Mouse (Mus musculus) G1E (cell line): ENCODE data around the gene Ccl3. TPM values are rescaled to one million over a fixed set of nuclear protein-coding genes. Genes with fewer than 3 reads are reported as not detected.

Experiments
- ATAC-seq: 2 replicates; pipeline ENCODE4 v1.8.0; 2016; ENCODE audit warnings: mild to moderate bottlenecking; ENCODE audit not compliant: insufficient number of reproducible peaks, poor library complexity, low FRiP score, severe bottlenecking; ENCODE audit errors: extremely low read depth
- DNase-seq: peaks from one replicate; pipeline ENCODE4 v3.0.0; 2012; ENCODE audit warnings: low spot score
- H3K27me3 ChIP-seq: 2 replicates; pipeline ENCODE4 v1.6.1; 2012; ENCODE audit warnings: mild to moderate bottlenecking, low read length, inconsistent platforms; ENCODE audit not compliant: insufficient read depth
- H3K36me3 ChIP-seq: replicated peaks from 2 replicates; pipeline ENCODE3; 2012; ENCODE audit warnings: mild to moderate bottlenecking, inconsistent platforms
- H3K4me1 ChIP-seq: 2 replicates; pipeline ENCODE4 v1.6.1; 2012; ENCODE audit warnings: low read depth, low read length, inconsistent platforms, mixed read lengths; ENCODE audit not compliant: insufficient read depth
- H3K4me3 ChIP-seq: 2 replicates; pipeline ENCODE4 v1.5.1; 2012; ENCODE audit warnings: low read depth, mild to moderate bottlenecking, inconsistent platforms, low read length, moderate library complexity, mixed read lengths
- H3K9me3 ChIP-seq: replicated peaks from 2 replicates; pipeline ENCODE4 v1.6.1; 2012; ENCODE audit warnings: inconsistent platforms
- GATA2 ChIP-seq: IDR thresholded peaks from 2 replicates; pipeline ENCODE4 v1.6.1; 2012; ENCODE audit warnings: low read depth, low read length, inconsistent platforms, borderline replicate concordance
- polyA plus RNA-seq: library from polyadenylated mRNA; stranded (reverse); fragments of >175 nt; gene quantifications from 2 replicates; pipeline ENCODE4 v1.2.3, GENCODE M21; 2012
- total RNA-seq, 2 experiments: library from RNA; stranded (forward) in 1 of 2; stranded (reverse) in 1 of 2; fragments of 200-1000 nt in 1 of 2; fragments of >200 nt in 1 of 2; fragmentation: Nextera tagmentation in 1 of 2; gene quantifications; 2 replicates each; pipeline ENCODE4 v1.2.3; 2014 to 2017

Gene Ccl3
- total and polyA plus RNA-seq, 3 experiments = 2.7 TPM; not detected in 2

DNA sequence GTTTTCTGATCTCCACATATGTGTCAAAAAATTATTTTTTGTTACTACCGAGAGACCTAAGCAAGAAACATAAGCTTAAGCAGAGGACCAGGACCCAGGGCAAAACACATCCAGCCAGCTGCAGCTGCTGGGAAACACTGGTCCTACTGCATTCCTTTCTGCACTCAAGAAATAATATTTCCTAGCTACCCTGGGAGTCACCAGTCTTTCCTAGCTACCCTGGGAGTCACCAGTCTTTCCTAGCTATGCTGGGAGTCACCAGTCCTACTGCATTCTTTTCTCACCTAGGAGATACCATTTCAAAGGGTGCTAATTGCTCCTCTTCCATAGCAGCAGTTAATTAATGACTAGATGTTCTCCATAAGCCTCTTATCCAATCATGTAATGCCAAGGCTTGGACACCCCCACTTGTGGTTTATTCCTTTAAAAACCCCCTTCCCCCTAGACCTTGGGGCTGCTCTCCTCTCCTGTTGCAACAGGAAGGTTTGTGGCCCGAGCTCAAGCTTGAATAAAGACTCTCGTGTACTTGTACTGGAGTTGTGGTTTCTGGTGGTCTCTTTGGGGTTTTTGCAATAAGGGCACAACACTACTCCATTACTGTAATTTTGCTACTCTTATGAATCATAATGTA is 50.8 kb downstream of the Ccl3 start:
- no peak for TF ChIP-seq GATA2
- DNase-seq (no peak), ATAC-seq (no peak)
- Histone ChIP-seq H3K36me3 (no peaks in the 10 kb centered on the region), H3K27me3 (no peaks in the 10 kb centered on the region; the same call in 1 of the 2 replicates), H3K4me1 (no peaks in the 10 kb centered on the region), H3K9me3 (no peaks in the 10 kb centered on the region), H3K4me3 (no peak overlapping the region)

Other genes starting within 250 kb of the Ccl3 start
- not detected in 2 replicates for gene Rasl10b, start 240.2 kb downstream of the Ccl3 start, total RNA-seq (2014; fragmentation: Nextera tagmentation)
- gene Rasl10b, start 240.2 kb downstream of the Ccl3 start, total RNA-seq (2017) = 0.06 TPM in 1 of 2 replicates, not detected in the other
- gene Rasl10b, start 240.2 kb downstream of the Ccl3 start, polyA plus RNA-seq = 0.04 and 0.09 TPM in 2 replicates
- not detected in 2 replicates for gene Gas2l2, start 219.9 kb downstream of the Ccl3 start, total RNA-seq (2014; fragmentation: Nextera tagmentation)
- 0.05 and 0.06 TPM in 2 replicates for gene Gas2l2, start 219.9 kb downstream of the Ccl3 start, total RNA-seq (2017)
- not detected in 2 replicates for gene Gas2l2, start 219.9 kb downstream of the Ccl3 start, polyA plus RNA-seq
- gene 1700020L24Rik, start 211.7 kb downstream of the Ccl3 start, total RNA-seq (2014; fragmentation: Nextera tagmentation) = not detected in 2 replicates
- gene 1700020L24Rik, start 211.7 kb downstream of the Ccl3 start, total RNA-seq (2017) = not detected in 2 replicates
- not detected in 2 replicates for gene 1700020L24Rik, start 211.7 kb downstream of the Ccl3 start, polyA plus RNA-seq
- not detected in 2 replicates for gene Mmp28, start 186.3 kb downstream of the Ccl3 start, total RNA-seq (2014; fragmentation: Nextera tagmentation)
- gene Mmp28, start 186.3 kb downstream of the Ccl3 start, total RNA-seq (2017) = 0.06 and 0.11 TPM in 2 replicates
- not detected in 2 replicates for gene Mmp28, start 186.3 kb downstream of the Ccl3 start, polyA plus RNA-seq
- 99.5 and 106 TPM in 2 replicates for gene Taf15, start 176.3 kb downstream of the Ccl3 start, total RNA-seq (2014; fragmentation: Nextera tagmentation)
- gene Taf15, start 176.3 kb downstream of the Ccl3 start, total RNA-seq (2017) = 22.7 and 29.9 TPM in 2 replicates
- gene Taf15, start 176.3 kb downstream of the Ccl3 start, polyA plus RNA-seq = 41.8 and 47.1 TPM in 2 replicates
- gene Heatr9, start 127.2 kb downstream of the Ccl3 start, total RNA-seq (2014; fragmentation: Nextera tagmentation) = not detected in 2 replicates
- not detected in 2 replicates for gene Heatr9, start 127.2 kb downstream of the Ccl3 start, total RNA-seq (2017)
- gene Heatr9, start 127.2 kb downstream of the Ccl3 start, polyA plus RNA-seq = not detected in 2 replicates
- gene Ccl5, start 118.8 kb downstream of the Ccl3 start, total RNA-seq (2014; fragmentation: Nextera tagmentation) = 3.1 TPM in 1 of 2 replicates, not detected in the other
- 0.29 TPM in 1 of 2 replicates, not detected in the other for gene Ccl5, start 118.8 kb downstream of the Ccl3 start, total RNA-seq (2017)
- not detected in 2 replicates for gene Ccl5, start 118.8 kb downstream of the Ccl3 start, polyA plus RNA-seq
- gene Ccl9, start 70.7 kb downstream of the Ccl3 start, total RNA-seq (2014; fragmentation: Nextera tagmentation) = 4.4 and 11.6 TPM in 2 replicates
- 2.0 and 3.4 TPM in 2 replicates for gene Ccl9, start 70.7 kb downstream of the Ccl3 start, total RNA-seq (2017)
- gene Ccl9, start 70.7 kb downstream of the Ccl3 start, polyA plus RNA-seq = 0.09 and 0.13 TPM in 2 replicates
- gene Ccl6, start 56.3 kb downstream of the Ccl3 start, total RNA-seq (2014; fragmentation: Nextera tagmentation) = 1.2 TPM in 1 of 2 replicates, not detected in the other
- 0.33 and 0.70 TPM in 2 replicates for gene Ccl6, start 56.3 kb downstream of the Ccl3 start, total RNA-seq (2017)
- 0.13 and 0.22 TPM in 2 replicates for gene Ccl6, start 56.3 kb downstream of the Ccl3 start, polyA plus RNA-seq
- not detected in 2 replicates for gene Rpl9-ps1, start 3.7 kb downstream of the Ccl3 start, total RNA-seq (2014; fragmentation: Nextera tagmentation)
- gene Rpl9-ps1, start 3.7 kb downstream of the Ccl3 start, total RNA-seq (2017) = not detected in 2 replicates
- gene Rpl9-ps1, start 3.7 kb downstream of the Ccl3 start, polyA plus RNA-seq = not detected in 2 replicates
- not detected in 2 replicates for gene Ccl4, start 13.2 kb upstream of the Ccl3 start, total RNA-seq (2014; fragmentation: Nextera tagmentation)
- gene Ccl4, start 13.2 kb upstream of the Ccl3 start, total RNA-seq (2017) = 0.38 TPM in 1 of 2 replicates, not detected in the other
- gene Ccl4, start 13.2 kb upstream of the Ccl3 start, polyA plus RNA-seq = not detected in 2 replicates
- gene Wfdc17, start 54.6 kb upstream of the Ccl3 start, total RNA-seq (2014; fragmentation: Nextera tagmentation) = not detected in 2 replicates
- not detected in 2 replicates for gene Wfdc17, start 54.6 kb upstream of the Ccl3 start, total RNA-seq (2017)
- not detected in 2 replicates for gene Wfdc17, start 54.6 kb upstream of the Ccl3 start, polyA plus RNA-seq
- not detected in 2 replicates for gene Wfdc18, start 59.7 kb upstream of the Ccl3 start, total RNA-seq (2014; fragmentation: Nextera tagmentation)
- gene Wfdc18, start 59.7 kb upstream of the Ccl3 start, total RNA-seq (2017) = not detected in 2 replicates
- not detected in 2 replicates for gene Wfdc18, start 59.7 kb upstream of the Ccl3 start, polyA plus RNA-seq
- gene Wfdc21, start 97.6 kb upstream of the Ccl3 start, total RNA-seq (2014; fragmentation: Nextera tagmentation) = not detected in 2 replicates
- gene Wfdc21, start 97.6 kb upstream of the Ccl3 start, total RNA-seq (2017) = not detected in 2 replicates
- gene Wfdc21, start 97.6 kb upstream of the Ccl3 start, polyA plus RNA-seq = not detected in 2 replicates
- gene Heatr6, start 104.3 kb upstream of the Ccl3 start, total RNA-seq (2014; fragmentation: Nextera tagmentation) = 31.7 and 36.7 TPM in 2 replicates
- gene Heatr6, start 104.3 kb upstream of the Ccl3 start, total RNA-seq (2017) = 14.9 and 18.1 TPM in 2 replicates
- gene Heatr6, start 104.3 kb upstream of the Ccl3 start, polyA plus RNA-seq = 4.7 and 7.6 TPM in 2 replicates
- not detected in 2 replicates for gene Hnf1b, start 200.7 kb upstream of the Ccl3 start, total RNA-seq (2014; fragmentation: Nextera tagmentation)
- 0.22 TPM in 1 of 2 replicates, not detected in the other for gene Hnf1b, start 200.7 kb upstream of the Ccl3 start, total RNA-seq (2017)
- not detected in 2 replicates for gene Hnf1b, start 200.7 kb upstream of the Ccl3 start, polyA plus RNA-seq